Mouse (Mus musculus) intestine, embryonic 15.5 days (tissue): ENCODE results near the gene Slc16a10. TPM values are rescaled to one million over a fixed set of nuclear protein-coding genes. Genes with fewer than 3 reads are reported as not detected.

ENCODE experiments used
- ATAC-seq: fragments of 200-750 bp; cut with Nextera tagmentation; 2 replicates; pipeline ENCODE4 v1.8.0; 2017; ENCODE audit warnings: moderate TSS enrichment, moderate library complexity
- H3K27ac ChIP-seq: fragments of 300-500 bp; sonication (generic); 2 replicates; pipeline ENCODE4 v1.5.1; 2015; ENCODE audit warnings: mild to moderate bottlenecking, inconsistent platforms
- H3K27me3 ChIP-seq: fragments of 300-500 bp; sonication (generic); replicated peaks from 2 replicates; pipeline ENCODE4 v1.6.1; 2015; ENCODE audit warnings: inconsistent platforms
- H3K36me3 ChIP-seq: fragments of 300-500 bp; sonication (generic); 2 replicates; pipeline ENCODE4 v1.6.1; 2015; ENCODE audit warnings: inconsistent platforms
- H3K4me1 ChIP-seq: fragments of 300-500 bp; sonication (generic); replicated peaks from 2 replicates; pipeline ENCODE4 v1.6.1; 2015; ENCODE audit warnings: inconsistent platforms
- H3K4me2 ChIP-seq: fragments of 300-500 bp; sonication (generic); replicated peaks from 2 replicates; pipeline ENCODE4 v1.6.1; 2015; ENCODE audit warnings: mild to moderate bottlenecking, inconsistent platforms
- H3K4me3 ChIP-seq: fragments of 300-500 bp; sonication (generic); replicated peaks from 2 replicates; pipeline ENCODE4 v1.5.1; 2015; ENCODE audit warnings: inconsistent platforms
- H3K9ac ChIP-seq: fragments of 300-500 bp; sonication (generic); 2 replicates; pipeline ENCODE4 v1.6.1; 2015; ENCODE audit warnings: inconsistent platforms
- H3K9me3 ChIP-seq: fragments of 300-500 bp; sonication (generic); 2 replicates; pipeline ENCODE4 v1.6.1; 2016; ENCODE audit warnings: inconsistent platforms
- WGBS: fragments of 180-500 bp; shearing (Covaris S2); methylation state at CpG from one replicate; pipeline ENCODE4 v1.1.7; 2015; 5-methylcytosine and 5-hydroxymethylcytosine counted together
- polyA plus RNA-seq: library from polyadenylated mRNA; unstranded; fragments of >200 nt; fragmentation: Nextera tagmentation; extraction: Ambion mirVana; gene quantifications from 2 replicates; pipeline ENCODE4 v1.2.1, GENCODE M21; 2015

Slc16a10 gene
- polyA plus RNA-seq, 1 experiment from 2014 or later = 37.4 TPM

- Histone ChIP-seq H3K27me3 (no peaks in the 10 kb centered on the region), H3K9ac (no peak overlapping the region), H3K4me2 (no peak overlapping the region), H3K9me3 (no peaks in the 10 kb centered on the region), H3K4me3 (no peak overlapping the region), H3K27ac (no peak overlapping the region), H3K4me1 (peaks cover 5% of the 10 kb centered on the region; the same call in 1 of the 2 replicates), H3K36me3 (no peaks in the 10 kb centered on the region)
- WGBS = 70% methylated on average over 2 of the region's 2 CpGs
- ATAC-seq = no peak
Observed at GRCm38 (mm10) chr10:40057615-40058014, 84.4 kb downstream of the Slc16a10 start.

- H3K27ac ChIP-seq = no peak overlapping the region
- 78% methylated on average over 8 of the region's 8 CpGs for WGBS
- no peaks in the 10 kb centered on the region for H3K9me3 ChIP-seq
- peaks cover 5% of the 10 kb centered on the region; the same call in 1 of the 2 replicates for H3K4me1 ChIP-seq
- no peaks in the 10 kb centered on the region for H3K36me3 ChIP-seq
- no peak overlapping the region for H3K9ac ChIP-seq
- H3K4me3 ChIP-seq = no peak overlapping the region
- no peaks in the 10 kb centered on the region for H3K27me3 ChIP-seq
- ATAC-seq = no peak
- no peak overlapping the region for H3K4me2 ChIP-seq
Observed at GRCm38 (mm10) chr10:40054455-40054854, 87.6 kb downstream of the Slc16a10 start.

GRCm38 (mm10) chr10:40053896-40054295 is 88.2 kb downstream of the Slc16a10 start:
- no peak overlapping the region for H3K4me3 ChIP-seq
- no peaks in the 10 kb centered on the region for H3K9me3 ChIP-seq
- no peak overlapping the region for H3K4me2 ChIP-seq
- H3K27me3 ChIP-seq = no peaks in the 10 kb centered on the region
- WGBS = 85% methylated on average over 4 of the region's 4 CpGs
- peaks cover 3% of the 10 kb centered on the region; the same call in 1 of the 2 replicates for H3K4me1 ChIP-seq
- no peak overlapping the region for H3K27ac ChIP-seq
- H3K36me3 ChIP-seq = no peaks in the 10 kb centered on the region
- H3K9ac ChIP-seq = no peak overlapping the region
- no peak for ATAC-seq

GRCm38 (mm10) chr10:40053257-40053895 is 88.7 kb downstream of the Slc16a10 start:
- 48% methylated on average over 3 of the region's 3 CpGs for WGBS
- no peak overlapping the region for H3K9ac ChIP-seq
- no peak overlapping the region for H3K27ac ChIP-seq
- 0 out of 2 replicates have a peak, but pooled peaks have one; percentile 7 for ATAC-seq
- H3K4me1 ChIP-seq = peaks cover under 1% of the 10 kb centered on the region; the same call in 1 of the 2 replicates
- H3K27me3 ChIP-seq = no peaks in the 10 kb centered on the region
- H3K9me3 ChIP-seq = no peaks in the 10 kb centered on the region
- H3K36me3 ChIP-seq = no peaks in the 10 kb centered on the region
- no peak overlapping the region for H3K4me2 ChIP-seq
- H3K4me3 ChIP-seq = no peak overlapping the region

- H3K4me2 ChIP-seq = no peak overlapping the region
- no peaks in the 10 kb centered on the region for H3K27me3 ChIP-seq
- 34% methylated on average over 3 of the region's 3 CpGs for WGBS
- H3K36me3 ChIP-seq = no peaks in the 10 kb centered on the region
- H3K9me3 ChIP-seq = no peaks in the 10 kb centered on the region
- no peaks in the 10 kb centered on the region; the same call in 1 of the 2 replicates for H3K4me1 ChIP-seq
- H3K4me3 ChIP-seq = no peak overlapping the region
- ATAC-seq = no peak
- H3K27ac ChIP-seq = no peak overlapping the region
- H3K9ac ChIP-seq = no peak overlapping the region
Observed at GRCm38 (mm10) chr10:40051997-40052396, 90.1 kb downstream of the Slc16a10 start.

- peak; percentile 89 for ATAC-seq
- Histone ChIP-seq H3K9ac (no peak overlapping the region), H3K27ac (0 out of 2 replicates have a peak overlapping the region, but pooled peaks have one; percentile 15), H3K4me1 (no peaks in the 10 kb centered on the region; the same call in 1 of the 2 replicates), H3K36me3 (no peaks in the 10 kb centered on the region), H3K4me3 (no peak overlapping the region), H3K27me3 (no peaks in the 10 kb centered on the region), H3K4me2 (no peak overlapping the region), H3K9me3 (no peaks in the 10 kb centered on the region)
- WGBS = 59% methylated on average over 2 of the region's 2 CpGs
Observed at GRCm38 (mm10) chr10:40050763-40051162, 91.3 kb downstream of the Slc16a10 start.

GRCm38 (mm10) chr10:40041339-40041738 is 100.7 kb downstream of the Slc16a10 start:
- no peaks in the 10 kb centered on the region for H3K4me1 ChIP-seq
- H3K9ac ChIP-seq = no peak overlapping the region
- H3K4me2 ChIP-seq = no peak overlapping the region
- no peaks in the 10 kb centered on the region; the same call in 1 of the 2 replicates for H3K36me3 ChIP-seq
- H3K4me3 ChIP-seq = no peak overlapping the region
- 30% methylated on average over 4 of the region's 4 CpGs for WGBS
- no peak overlapping the region for H3K27ac ChIP-seq
- H3K27me3 ChIP-seq = no peaks in the 10 kb centered on the region
- no peak for ATAC-seq
- no peaks in the 10 kb centered on the region for H3K9me3 ChIP-seq

GRCm38 (mm10) chr10:40036686-40037560 is 105.1 kb downstream of the Slc16a10 start:
- Histone ChIP-seq H3K4me3 (no peak overlapping the region), H3K9me3 (no peaks in the 10 kb centered on the region), H3K4me2 (no peak overlapping the region), H3K27ac (no peak overlapping the region), H3K27me3 (no peaks in the 10 kb centered on the region), H3K9ac (no peak overlapping the region), H3K36me3 (no peaks in the 10 kb centered on the region; the same call in 1 of the 2 replicates), H3K4me1 (no peaks in the 10 kb centered on the region)
- WGBS = 70% methylated on average over 24 of the region's 24 CpGs
- ATAC-seq = no peak

- WGBS = 96% methylated on average over 6 of the region's 6 CpGs
Observed at GRCm38 (mm10) chr10:40034956-40035355, 107.1 kb downstream of the Slc16a10 start.

GRCm38 (mm10) chr10:40032897-40033296 is 109.2 kb downstream of the Slc16a10 start:
- no peak for ATAC-seq
- WGBS = 83% methylated on average over 2 of the region's 2 CpGs
- H3K9ac ChIP-seq = no peak overlapping the region
- H3K4me1 ChIP-seq = no peaks in the 10 kb centered on the region
- no peaks in the 10 kb centered on the region for H3K9me3 ChIP-seq
- H3K4me3 ChIP-seq = no peak overlapping the region
- H3K4me2 ChIP-seq = no peak overlapping the region
- H3K36me3 ChIP-seq = no peaks in the 10 kb centered on the region
- no peaks in the 10 kb centered on the region for H3K27me3 ChIP-seq
- no peak overlapping the region for H3K27ac ChIP-seq

More at GRCm38 (mm10) chr10:40034956-40035355, 107.1 kb downstream of the Slc16a10 start:
- H3K27me3 ChIP-seq = no peaks in the 10 kb centered on the region
- H3K4me3 ChIP-seq = no peak overlapping the region
- H3K4me2 ChIP-seq = no peak overlapping the region
- no peaks in the 10 kb centered on the region for H3K9me3 ChIP-seq
- no peaks in the 10 kb centered on the region for H3K4me1 ChIP-seq
- no peak overlapping the region for H3K9ac ChIP-seq
- no peak for ATAC-seq
- H3K36me3 ChIP-seq = no peaks in the 10 kb centered on the region
- no peak overlapping the region for H3K27ac ChIP-seq

- H3K27ac ChIP-seq = no peak overlapping the region
- H3K9me3 ChIP-seq = no peaks in the 10 kb centered on the region
- H3K36me3 ChIP-seq = no peaks in the 10 kb centered on the region
- H3K27me3 ChIP-seq = no peaks in the 10 kb centered on the region
- no peak overlapping the region for H3K9ac ChIP-seq
- no peak overlapping the region for H3K4me3 ChIP-seq
- H3K4me1 ChIP-seq = no peaks in the 10 kb centered on the region
- no peak overlapping the region for H3K4me2 ChIP-seq
- no peak for ATAC-seq
- WGBS = 90% methylated on average over 6 of the region's 6 CpGs
Observed at GRCm38 (mm10) chr10:40030716-40031115, 111.3 kb downstream of the Slc16a10 start.

GRCm38 (mm10) chr10:40029610-40030009 is 112.4 kb downstream of the Slc16a10 start:
- Histone ChIP-seq H3K27ac (no peak overlapping the region), H3K9ac (no peak overlapping the region), H3K9me3 (no peaks in the 10 kb centered on the region), H3K4me3 (no peak overlapping the region), H3K36me3 (no peaks in the 10 kb centered on the region), H3K4me2 (no peak overlapping the region), H3K27me3 (no peaks in the 10 kb centered on the region), H3K4me1 (peaks cover 3% of the 10 kb centered on the region; the same call in 1 of the 2 replicates)
- ATAC-seq = no peak
- 91% methylated on average over 2 of the region's 2 CpGs for WGBS
